Mouse (Mus musculus) thymus, postnatal 36 days (tissue): Measurements from ENCODE around the gene Zfp612.
"Not testable (repeated sequence)": the region's sequence is repeated elsewhere in the genome, so short reads cannot be mapped to it uniquely, and the experiment has no call there.

Source experiments
- DNase-seq, 2 experiments: peaks; one replicate each; pipeline ENCODE4 v3.0.0; 2022; ENCODE audit warnings: mixed read lengths in 2 of 2

Zfp612 gene

GRCm38 (mm10) chr8:110079282-110080221 is at the start of gene Zfp612:
Gene Zfp612, plus strand, starts transcription at chr8:110079746.
- peak; percentile 33 to 35 for DNase-seq

GRCm38 (mm10) chr8:110033771-110034170 is 45.8 kb upstream of the Zfp612 start:
- not testable (repeated sequence) for DNase-seq

DNA sequence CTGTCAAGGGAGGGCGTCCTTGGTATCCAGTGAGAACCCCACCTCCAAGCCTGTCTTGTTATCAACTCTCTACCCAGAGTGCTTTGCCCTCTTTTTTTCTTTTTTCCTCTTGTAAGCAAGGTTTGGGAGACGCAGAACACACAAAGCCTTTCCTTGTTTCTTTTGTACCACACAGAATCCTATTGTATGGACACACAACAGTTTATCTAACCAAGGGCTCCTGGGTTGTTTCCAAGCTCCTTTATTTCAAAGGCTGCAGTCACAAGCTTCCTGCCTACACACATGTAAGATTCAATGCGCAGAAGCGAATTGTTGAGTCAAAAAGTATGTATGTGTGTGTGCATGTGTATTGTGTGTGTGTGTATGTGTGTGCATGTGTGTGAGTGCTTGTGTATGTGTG is 45.2 kb upstream of the Zfp612 start:
- no peak for DNase-seq

DNA sequence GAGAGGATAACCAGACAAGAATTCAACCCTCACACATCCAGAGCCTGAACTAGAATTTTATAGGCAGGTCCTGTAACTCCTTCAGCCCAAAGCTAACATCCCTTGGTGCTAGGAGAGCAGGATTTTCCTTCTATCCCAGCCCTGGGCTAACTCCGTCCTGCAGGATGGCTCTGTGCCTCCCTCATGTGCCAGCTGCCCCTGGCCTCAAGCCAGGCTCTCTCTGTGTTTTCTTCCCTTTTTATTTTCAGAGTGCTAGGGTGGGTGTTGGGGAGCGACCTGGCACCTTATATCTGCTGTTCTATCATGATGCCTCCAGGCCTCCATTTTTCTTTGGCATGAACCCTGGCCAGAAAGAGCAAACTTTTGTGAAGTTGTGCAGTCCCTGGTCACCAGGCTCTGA is 43.4 kb upstream of the Zfp612 start:
- DNase-seq = no peak

GRCm38 (mm10) chr8:110039216-110039615 is 40.3 kb upstream of the Zfp612 start:
- DNase-seq = no peak

DNA sequence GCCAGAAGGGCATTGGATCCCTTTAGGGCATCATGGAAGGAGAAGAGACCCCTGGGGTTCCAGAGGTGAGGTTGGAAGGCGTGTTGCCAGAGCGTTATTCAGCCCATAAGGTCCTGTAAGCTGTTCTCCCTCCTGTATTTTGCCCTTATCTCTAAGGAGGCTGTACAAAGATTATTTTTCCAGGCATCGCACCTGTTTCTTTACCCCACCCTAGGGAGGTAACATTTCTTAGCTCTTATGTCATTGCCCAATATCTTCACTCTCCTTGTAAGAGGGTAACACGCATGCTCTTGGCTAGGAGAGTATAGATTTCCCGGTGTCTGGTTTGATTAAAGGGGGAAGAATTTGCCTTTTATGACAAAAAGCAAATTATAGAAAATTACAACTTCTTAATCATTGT is 39.9 kb upstream of the Zfp612 start, which contains the start of gene Chst4:
Chst4 (minus strand) TSS at position 82 of the 400 bp plus-strand sequence.
- DNase-seq = no peak

DNA sequence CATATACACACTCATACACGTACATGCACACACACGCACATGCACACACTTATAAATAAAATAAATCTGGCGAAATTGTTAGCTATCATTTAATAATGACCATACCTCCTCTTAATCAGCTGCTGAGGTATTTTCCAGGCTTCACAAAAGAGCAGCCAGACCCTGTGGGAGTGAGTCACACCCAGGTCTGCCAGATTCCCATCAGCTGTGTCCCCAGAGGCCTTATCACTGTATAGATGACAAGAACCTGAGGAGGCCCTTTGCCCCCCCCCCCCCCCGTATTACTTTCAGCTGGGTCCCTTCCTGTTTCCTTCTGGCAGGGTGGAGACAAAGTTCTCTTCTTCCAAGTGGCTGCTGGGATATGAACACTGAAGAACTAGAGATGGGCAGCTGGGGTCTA is 39.0 kb upstream of the Zfp612 start:
- no peak for DNase-seq

- DNase-seq = no peak
These were observed 28.3 kb upstream of the Zfp612 start for GRCm38 (mm10) chr8:110051208-110051607.

DNA sequence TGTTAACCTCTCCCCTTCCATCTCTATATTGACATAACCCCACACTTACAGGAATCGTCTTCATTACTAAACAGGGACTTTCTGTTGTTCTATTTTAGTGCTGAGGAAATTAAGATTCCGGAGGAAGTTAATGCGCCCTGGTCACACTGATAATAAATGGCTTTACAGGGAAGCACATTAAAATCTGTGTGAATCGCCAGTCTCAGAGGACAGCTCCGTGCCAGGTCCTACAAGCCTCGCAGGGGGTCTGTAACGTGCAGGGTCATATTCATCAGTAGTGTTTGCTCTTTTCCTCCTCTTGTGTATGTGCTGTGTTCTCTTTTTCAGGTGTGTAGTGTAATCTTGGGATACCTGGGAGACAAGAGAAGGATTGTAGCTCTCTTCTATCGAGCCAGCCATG is 21.3 kb upstream of the Zfp612 start:
- no peak for DNase-seq

- DNase-seq = no peak
These were observed 15.4 kb upstream of the Zfp612 start for GRCm38 (mm10) chr8:110064161-110064560.

- DNase-seq = no peak
These were observed 14.8 kb upstream of the Zfp612 start for GRCm38 (mm10) chr8:110064606-110065365.

GRCm38 (mm10) chr8:110065676-110066075 is 13.9 kb upstream of the Zfp612 start:
- no peak for DNase-seq

GRCm38 (mm10) chr8:110069706-110070105 is 9.8 kb upstream of the Zfp612 start:
- DNase-seq = no peak

DNA sequence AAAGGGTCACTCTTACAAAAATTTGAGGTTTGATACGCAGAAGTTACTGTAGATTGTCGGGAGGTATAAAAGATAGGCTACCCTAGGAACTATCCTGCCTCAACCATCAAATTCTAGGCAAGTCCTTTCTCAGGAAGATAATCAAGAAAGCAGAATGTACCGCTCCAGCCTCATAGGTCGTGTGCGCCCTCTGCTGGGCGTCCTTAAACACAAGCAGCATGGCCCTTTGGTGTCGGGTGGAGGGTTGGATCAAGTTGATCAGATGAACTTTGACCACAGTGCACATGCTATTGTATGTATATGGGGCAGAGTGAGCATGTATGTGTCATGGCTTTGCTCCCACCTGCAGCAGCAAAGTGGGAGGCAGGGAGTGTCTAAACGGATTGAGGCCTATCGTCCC is 7.9 kb upstream of the Zfp612 start:
- DNase-seq = peak; percentile 12 to 20

GRCm38 (mm10) chr8:110074496-110074895 is 5.0 kb upstream of the Zfp612 start:
- DNase-seq = no peak

- no peak for DNase-seq
These were observed 3.0 kb downstream of the Zfp612 start for GRCm38 (mm10) chr8:110082416-110083105.

DNA sequence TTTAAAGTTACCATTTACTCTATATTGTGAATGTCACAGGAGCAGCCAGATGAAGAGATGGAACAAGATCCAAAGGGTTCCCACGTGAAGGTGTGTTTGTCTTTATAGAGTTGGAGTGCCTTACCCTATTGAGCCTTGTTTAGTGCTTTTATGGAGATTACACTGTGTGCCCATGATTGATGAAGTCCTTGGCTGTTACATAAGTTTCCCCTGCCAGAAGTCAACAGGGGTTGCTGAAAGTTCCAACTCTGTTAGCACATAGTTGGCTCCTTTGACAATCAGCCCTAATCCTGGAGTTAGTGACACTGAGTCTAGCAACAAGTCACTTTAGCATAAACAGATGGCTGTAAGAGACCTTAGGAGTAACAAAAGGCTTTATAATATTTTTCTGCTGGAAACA is 12.3 kb downstream of the Zfp612 start:
- DNase-seq = no peak

DNA sequence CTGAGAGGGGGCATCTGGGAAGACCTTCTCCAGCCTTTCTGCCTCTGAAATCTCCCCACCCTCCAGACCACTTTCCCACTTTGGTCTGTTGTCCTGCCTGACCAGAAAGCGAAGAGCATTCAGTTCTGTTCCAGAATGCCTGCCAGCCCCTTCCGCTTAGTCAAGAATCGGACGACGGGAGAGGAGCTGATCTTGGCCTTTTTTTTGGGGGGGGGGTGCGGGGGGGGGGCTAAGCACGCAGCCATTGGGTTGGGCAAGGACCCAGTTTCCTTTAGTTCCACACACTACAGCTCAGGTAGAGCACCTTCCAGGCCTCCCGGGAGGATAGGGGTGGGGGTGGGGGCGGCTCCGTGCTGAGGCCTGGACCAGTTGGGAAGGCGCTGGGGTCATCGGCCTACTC is 21.4 kb downstream of the Zfp612 start, which contains the start of gene Gm21964:
Gm21964 (plus strand) TSS at position 301 of the 400 bp plus-strand sequence.
- DNase-seq = no peak

GRCm38 (mm10) chr8:110101676-110102075 is 22.1 kb downstream of the Zfp612 start:
- no peak for DNase-seq

GRCm38 (mm10) chr8:110102653-110103052 is 23.1 kb downstream of the Zfp612 start, which contains the start of gene Gm17720:
Gene Gm17720, minus strand, starts transcription at chr8:110102753.
- no peak for DNase-seq

DNA sequence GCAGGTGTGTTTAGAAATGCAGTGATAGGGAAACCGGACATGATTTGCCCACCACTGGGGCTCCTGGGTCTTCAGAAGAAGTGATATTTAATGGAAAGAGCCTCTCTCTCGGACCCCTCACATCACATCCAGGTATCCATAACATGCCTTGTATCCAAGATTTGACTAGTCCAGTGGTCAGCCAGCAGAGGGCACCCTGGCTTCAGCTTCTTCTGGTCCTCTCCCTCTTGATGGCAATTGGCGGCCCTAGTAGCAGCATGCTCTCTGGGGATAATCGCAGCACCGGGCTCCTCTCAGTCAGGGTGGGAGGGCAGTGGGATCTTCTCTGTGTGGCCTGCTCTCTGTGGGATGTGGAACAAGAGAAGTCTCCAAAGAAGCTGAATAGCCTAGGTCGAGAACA is 40.2 kb downstream of the Zfp612 start:
- DNase-seq = no peak

DNA sequence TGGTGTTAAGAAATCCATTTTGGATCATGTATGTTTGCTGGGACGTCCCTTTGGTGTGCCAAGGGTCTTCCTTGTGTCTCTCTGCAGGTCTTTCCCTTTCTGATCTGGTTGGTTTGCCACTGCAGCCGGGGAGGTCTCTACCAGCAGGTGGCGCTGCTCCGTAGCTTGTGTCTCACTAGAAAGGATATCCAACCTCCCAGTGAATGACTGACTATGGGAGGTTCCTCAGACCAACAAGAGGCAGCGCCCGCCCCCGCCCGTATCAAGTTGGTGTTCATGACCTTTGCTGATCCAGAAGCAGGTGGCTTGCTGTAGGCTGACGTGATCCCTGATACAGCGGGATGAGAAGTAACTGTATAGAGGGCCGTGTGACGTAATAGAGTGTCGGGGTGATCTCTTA is 51.0 kb downstream of the Zfp612 start:
- peak; percentile 42 for DNase-seq

- DNase-seq = no peak
These were observed 54.7 kb downstream of the Zfp612 start for GRCm38 (mm10) chr8:110134236-110134635.
